Mouse (Mus musculus): Measurements from ENCODE around the gene Mark4.

Gene Mark4

GRCm38 (mm10) chr7:19388699-19389413 lies 69.8 kb downstream of the Mark4 start:
- no peak for DNase-seq

DNA sequence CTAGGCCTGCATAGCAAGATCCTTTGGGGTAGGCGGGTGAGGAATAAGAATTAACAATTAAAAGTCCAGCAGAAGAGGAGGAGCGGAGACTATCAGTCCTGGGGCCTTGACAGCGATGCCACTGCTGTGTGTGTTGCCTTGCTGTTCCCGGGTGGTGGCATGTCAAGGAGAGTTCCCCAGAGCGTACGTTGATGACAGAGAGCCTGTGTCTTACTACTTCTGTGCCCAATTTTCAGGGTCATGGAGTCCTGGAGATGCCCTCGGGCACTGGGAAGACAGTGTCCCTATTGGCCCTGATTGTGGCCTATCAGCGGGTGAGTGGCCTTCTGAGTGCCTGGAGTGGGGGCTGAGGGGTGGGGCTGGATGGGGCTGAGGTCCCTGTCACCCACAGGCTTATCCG lies 74.9 kb downstream of the Mark4 start:
- DNase-seq, result no peak

- DNase-seq, result peak; percentile 43
Observed at GRCm38 (mm10) chr7:19382166-19382541, 76.5 kb downstream of the Mark4 start.

- DNase-seq, result peak; percentile 99
Observed at GRCm38 (mm10) chr7:19381377-19382165, 77.0 kb downstream of the Mark4 start, which contains the start of gene Ercc2. Gene Ercc2, plus strand, starts transcription at chr7:19382010.

DNA sequence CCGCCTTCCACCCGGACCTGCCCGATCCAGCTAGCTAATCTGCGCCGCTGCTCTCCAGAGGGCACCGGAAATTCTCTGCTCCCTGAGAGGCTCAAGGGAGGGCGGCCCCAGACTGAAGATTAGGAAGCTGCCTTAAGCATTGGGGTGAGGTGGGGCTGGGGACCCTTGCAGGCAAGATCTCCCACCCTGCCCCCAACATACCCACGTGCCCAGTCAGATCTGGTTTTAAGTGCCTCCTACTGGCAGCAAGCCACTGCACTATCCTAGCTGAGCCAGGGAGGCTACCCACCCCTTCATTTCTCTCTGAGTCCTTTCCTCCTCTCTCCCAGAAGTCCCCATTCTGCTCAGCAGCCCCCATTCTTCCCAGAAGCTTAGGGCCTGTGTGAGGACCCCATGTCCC lies 80.6 kb downstream of the Mark4 start:
- DNase-seq, result no peak

DNA sequence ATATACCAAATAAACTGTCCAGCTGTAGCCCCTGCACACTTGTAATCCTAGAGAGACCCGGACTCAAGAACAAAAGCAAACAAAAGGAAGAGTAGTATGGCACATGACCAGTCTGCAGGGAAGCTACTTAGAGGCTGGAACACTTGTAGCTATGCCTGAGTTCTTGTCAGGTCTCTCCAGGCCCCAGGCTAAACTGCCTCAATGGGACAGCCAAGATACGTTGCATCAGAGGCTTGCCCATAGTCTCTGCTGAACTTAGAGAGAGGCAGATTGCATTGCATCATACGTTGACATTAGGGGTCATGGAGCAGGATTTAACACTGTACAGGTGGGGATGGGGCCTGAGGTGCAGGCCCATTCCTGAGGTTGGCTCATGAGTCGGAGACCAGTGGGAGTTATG lies 82.6 kb downstream of the Mark4 start:
- DNase-seq, result no peak

DNA sequence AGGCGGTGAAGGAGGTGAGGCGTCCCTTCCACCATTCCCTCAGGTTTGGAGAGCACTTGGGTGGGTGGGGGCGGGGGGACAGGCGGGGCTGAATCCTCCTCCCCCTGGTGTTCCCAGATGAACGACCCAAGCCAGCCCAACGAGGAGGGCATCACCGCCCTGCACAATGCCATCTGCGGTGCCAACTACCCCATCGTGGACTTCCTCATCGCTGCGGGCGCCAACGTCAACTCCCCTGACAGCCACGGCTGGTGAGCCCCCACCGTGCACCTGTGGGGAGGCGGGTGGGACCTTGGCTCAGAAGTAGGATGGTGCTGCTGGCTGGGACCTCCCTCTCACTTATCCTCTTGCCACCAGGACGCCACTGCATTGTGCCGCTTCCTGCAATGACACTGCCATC lies 83.3 kb downstream of the Mark4 start:
- DNase-seq, result no peak

Measured in right cerebral cortex, postnatal 14 days (tissue).